In the genomic region with DNA sequence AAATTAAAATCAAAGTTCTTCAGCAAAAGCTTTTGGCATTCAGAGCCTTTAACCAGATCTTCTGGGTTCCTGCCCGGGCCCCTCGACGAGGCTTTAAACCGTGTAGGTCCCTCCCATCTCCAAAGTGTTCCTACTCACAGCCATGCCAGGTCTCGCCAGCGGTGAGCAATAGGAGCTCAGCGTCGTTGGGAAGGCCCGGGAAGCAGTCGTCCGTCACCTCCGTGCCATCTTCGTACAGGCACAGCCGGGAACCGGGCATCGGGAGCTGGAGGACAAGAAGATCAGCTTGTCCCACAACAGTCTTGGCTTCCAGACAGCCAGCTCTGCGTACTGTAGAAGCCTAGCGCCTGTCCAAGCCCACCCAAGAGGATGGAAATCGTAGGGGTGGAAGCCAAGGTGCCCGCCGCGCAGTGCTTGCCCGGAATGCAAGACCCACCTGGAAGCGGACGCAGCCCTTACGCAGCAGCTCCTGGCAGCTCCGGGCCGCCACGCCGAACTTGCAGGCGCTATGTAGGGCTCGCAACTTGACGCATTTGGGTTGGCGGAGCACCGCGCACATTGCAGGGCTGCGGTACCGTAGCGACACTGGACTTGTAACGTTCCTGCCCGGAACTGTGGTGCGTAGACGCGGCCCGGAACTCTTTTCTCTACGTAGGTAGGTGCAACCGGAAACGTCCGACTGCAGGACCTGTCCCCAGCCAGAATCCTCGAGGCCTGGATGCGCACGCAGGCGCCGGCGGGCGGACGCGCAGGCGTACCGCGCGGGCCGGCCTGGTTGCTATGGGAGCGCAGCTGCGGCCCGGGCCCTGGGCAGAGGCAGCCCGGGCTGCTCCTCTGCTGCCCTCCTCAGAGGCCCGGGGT, we compare ENCODE assay signal across 8 mouse cellular contexts. TPM values are rescaled to one million over a fixed set of nuclear protein-coding genes. Genes with fewer than 3 reads are reported as not detected.
A peak's percentile ranks its signal among the peaks of the same experiment; 100 is the strongest.
DNase-seq lines count a peak whose midpoint lies in the region; ATAC-seq and TF ChIP-seq lines count a peak whose summit lies in the region.

A gene (minus strand): TSS at position 696 of the 861 bp plus-strand sequence.
A gene (plus strand): TSS at position 764 of the 861 bp plus-strand sequence.

- H3K4me3 ChIP-seq in E14TG2a.4 (replicated peaks; ENCODE audit: low read length): peak within 1 kb of the TSS; percentile 97
- peak within 1 kb of the TSS; percentile 92 for H3K4me3 ChIP-seq in forebrain, embryonic 13.5 days
- H3K4me3 ChIP-seq in liver, postnatal 0 days (ENCODE audit: low read depth, low read length): peak within 1 kb of the TSS; percentile 92
- peak within 1 kb of the TSS; percentile 98 for H3K4me3 ChIP-seq in neural tube, embryonic 14.5 days (ENCODE audit: low read depth, low read length)

- H3K4me2 ChIP-seq in forebrain, embryonic 13.5 days: peak within 1 kb of the TSS; percentile 97
- peak within 1 kb of the TSS; percentile 99 for H3K4me2 ChIP-seq in liver, postnatal 0 days (ENCODE audit: low read depth, low read length)
- H3K4me2 ChIP-seq in neural tube, embryonic 14.5 days (ENCODE audit: low read depth, low read length): peak within 1 kb of the TSS; percentile 67

- TF ChIP-seq EP300 in liver, postnatal 0 days (IDR thresholded peaks at IDR 0.05; ENCODE audit: low read depth): no peak

- no peaks in the 10 kb centered on the region for H3K9me3 ChIP-seq in E14TG2a.4 (ENCODE audit: low read length)
- no peaks in the 10 kb centered on the region for H3K9me3 ChIP-seq in forebrain, embryonic 13.5 days (replicated peaks)
- H3K9me3 ChIP-seq in liver, postnatal 0 days (ENCODE audit: low read length): no peaks in the 10 kb centered on the region
- no peaks in the 10 kb centered on the region for H3K9me3 ChIP-seq in neural tube, embryonic 14.5 days (ENCODE audit: control insufficient read depth, low read length)

- peak; percentile 98 for ATAC-seq in forebrain, embryonic 13.5 days
- peak; percentile 96 for ATAC-seq in liver, postnatal 0 days
- peak; percentile 99 for ATAC-seq in neural tube, embryonic 14.5 days (ENCODE audit: low read depth)

- peak; percentile 86 for DNase-seq in c-Kit-positive CD71-positive TER-119-positive erythroid progenitor cells, embryonic 14.5 days (ENCODE audit: low spot score)
- DNase-seq in heart, postnatal 10 days: peak; percentile 95 to 97
- DNase-seq in large intestine, adult 2 months (ENCODE audit: low read depth, low spot score): peak; percentile 62
- peak; percentile 93 for DNase-seq in liver, postnatal 0 days
- peak; percentile 97 for DNase-seq in testis, postnatal 10 days (ENCODE audit: low spot score)

- 1% methylated on average over 68 of the region's 68 CpGs for WGBS in forebrain, embryonic 13.5 days
- under 1% methylated on average over 68 of the region's 68 CpGs for WGBS in large intestine, adult 2 months
- 1% methylated on average over 68 of the region's 68 CpGs for WGBS in liver, postnatal 0 days (ENCODE audit: insufficient replicate concordance)
- 1% methylated on average over 68 of the region's 68 CpGs for WGBS in neural tube, embryonic 14.5 days

- no peak for TF ChIP-seq CTCF in E14TG2a.4 (conservative IDR thresholded peaks at IDR 0.05; ENCODE audit: low read length)
- TF ChIP-seq CTCF in liver, postnatal 0 days (IDR thresholded peaks at IDR 0.05; ENCODE audit: low read depth): no peak

- H3K9ac ChIP-seq in forebrain, embryonic 13.5 days: peak within 1 kb of the TSS; percentile 90
- peak within 1 kb of the TSS; percentile 84 for H3K9ac ChIP-seq in liver, postnatal 0 days (replicated peaks)
- H3K9ac ChIP-seq in neural tube, embryonic 14.5 days (replicated peaks; ENCODE audit: low read depth, low read length): peak within 1 kb of the TSS; percentile 89

- H3K27ac ChIP-seq in forebrain, embryonic 13.5 days: peak within 1 kb of the TSS; percentile 69
- peak within 1 kb of the TSS; percentile 61 for H3K27ac ChIP-seq in liver, postnatal 0 days (ENCODE audit: low read depth)
- peak within 1 kb of the TSS; percentile 80 for H3K27ac ChIP-seq in neural tube, embryonic 14.5 days (ENCODE audit: low read depth, low read length)

- H3K36me3 ChIP-seq in E14TG2a.4 (ENCODE audit: insufficient read depth, low read length): peaks cover 40% of the 10 kb centered on the region
- H3K36me3 ChIP-seq in forebrain, embryonic 13.5 days (ENCODE audit: poor library complexity, severe bottlenecking): peaks cover 31% of the 10 kb centered on the region
- H3K36me3 ChIP-seq in liver, postnatal 0 days (replicated peaks; ENCODE audit: insufficient read depth, low read length): peaks cover 15% of the 10 kb centered on the region
- peaks cover 17% of the 10 kb centered on the region for H3K36me3 ChIP-seq in neural tube, embryonic 14.5 days (ENCODE audit: control insufficient read depth, insufficient read depth, low read length)

- intact Hi-C loops in heart, postnatal 10 days (cut with DNase I): loop anchor here (1.0 kb wide), 1 partner anchor 38 kb away; no protein-coding TSS in a partner anchor

- 0 out of 2 replicates have a peak, but pooled peaks cover 4% of the 10 kb centered on the region for H3K27me3 ChIP-seq in E14TG2a.4 (ENCODE audit: insufficient read depth, low read length)
- no peaks in the 10 kb centered on the region for H3K27me3 ChIP-seq in forebrain, embryonic 13.5 days
- H3K27me3 ChIP-seq in liver, postnatal 0 days (ENCODE audit: insufficient read depth, low read length): no peaks in the 10 kb centered on the region
- no peaks in the 10 kb centered on the region for H3K27me3 ChIP-seq in neural tube, embryonic 14.5 days (ENCODE audit: control insufficient read depth, insufficient read depth, low read length)

- H3K4me1 ChIP-seq in E14TG2a.4 (replicated peaks; ENCODE audit: low read depth, low read length): peaks cover 25% of the 10 kb centered on the region
- H3K4me1 ChIP-seq in forebrain, embryonic 13.5 days: peaks cover 28% of the 10 kb centered on the region
- peaks cover 15% of the 10 kb centered on the region for H3K4me1 ChIP-seq in liver, postnatal 0 days (ENCODE audit: insufficient read depth)
- peaks cover 10% of the 10 kb centered on the region for H3K4me1 ChIP-seq in neural tube, embryonic 14.5 days (ENCODE audit: control insufficient read depth, insufficient read depth, low read length)

RNA-seq across cellular contexts. Expression of the first gene that starts in this region (rescaled TPM):
- polyA plus RNA-seq in forebrain, embryonic 13.5 days (2015; fragmentation: Nextera tagmentation; extraction: Ambion mirVana): 12.4 and 12.7 TPM in 2 replicates
- total RNA-seq in heart, postnatal 10 days (2021): 1 to 10 TPM; 4.7 to 4.8 TPM
- 14.6 and 30.0 TPM in 2 replicates for polyA plus RNA-seq in large intestine, adult 2 months (2012; rRNA removed)
- 3.6 and 4.6 TPM in 2 replicates for polyA plus RNA-seq in liver, postnatal 0 days (2015; fragmentation: Nextera tagmentation; extraction: Ambion mirVana)
- polyA plus RNA-seq in neural tube, embryonic 14.5 days (2014; fragmentation: Nextera tagmentation; extraction: Ambion mirVana): 11.7 and 12.5 TPM in 2 replicates

RNA-seq across cellular contexts. Expression of the second gene that starts in this region (rescaled TPM):
- 19.9 and 20.4 TPM in 2 replicates for polyA plus RNA-seq in forebrain, embryonic 13.5 days (2015; fragmentation: Nextera tagmentation; extraction: Ambion mirVana)
- 10 to 100 TPM; 23.6 to 24.4 TPM for total RNA-seq in heart, postnatal 10 days (2021)
- polyA plus RNA-seq in large intestine, adult 2 months (2012; rRNA removed): 7.7 and 10.0 TPM in 2 replicates
- polyA plus RNA-seq in liver, postnatal 0 days (2015; fragmentation: Nextera tagmentation; extraction: Ambion mirVana): 1.9 and 2.5 TPM in 2 replicates
- polyA plus RNA-seq in neural tube, embryonic 14.5 days (2014; fragmentation: Nextera tagmentation; extraction: Ambion mirVana): 18.4 and 18.7 TPM in 2 replicates

Comparison
In these comparisons a context has a peak if more than half of its experiments do, and no peak if none do; other contexts are left out.
1. Peak in every context shown above with its lines: DNase-seq, ATAC-seq, H3K4me3 ChIP-seq and H3K27ac ChIP-seq.